Mouse (Mus musculus): ENCODE results near the gene Ech1. TPM values are rescaled to one million over a fixed set of nuclear protein-coding genes. Genes with fewer than 3 reads are reported as not detected.

The Ech1 gene
- total RNA-seq, 1 experiment from 2014 or later: 123 TPM

DNA sequence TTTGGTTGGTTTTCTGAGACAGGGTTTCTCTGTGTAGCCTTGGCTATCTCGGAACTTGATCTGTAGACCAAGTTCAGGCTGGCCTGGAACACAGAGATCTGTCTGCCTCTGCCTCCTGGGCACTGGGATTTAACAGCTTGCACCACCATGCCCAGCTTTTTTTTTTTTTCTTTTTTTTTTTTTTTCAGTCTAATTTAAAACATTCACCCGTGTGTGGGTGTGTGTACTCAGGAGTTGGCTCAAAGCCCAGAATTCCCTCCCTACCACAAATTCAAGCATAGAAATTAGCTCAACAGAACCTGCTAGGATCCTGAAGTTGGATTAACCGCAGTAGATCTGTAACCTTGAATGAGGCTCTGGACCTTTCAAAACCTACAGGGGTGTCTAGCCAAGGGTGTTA is 2.3 kb downstream of the Ech1 start:
- no peak for ATAC-seq (replicated peaks in 1 of 2; ENCODE audit: insufficient read depth in 1 of 2, low FRiP score in 2 of 2, low TSS enrichment in 1 of 2, low read depth in 1 of 2, poor library complexity in 2 of 2, severe bottlenecking in 2 of 2)

DNA sequence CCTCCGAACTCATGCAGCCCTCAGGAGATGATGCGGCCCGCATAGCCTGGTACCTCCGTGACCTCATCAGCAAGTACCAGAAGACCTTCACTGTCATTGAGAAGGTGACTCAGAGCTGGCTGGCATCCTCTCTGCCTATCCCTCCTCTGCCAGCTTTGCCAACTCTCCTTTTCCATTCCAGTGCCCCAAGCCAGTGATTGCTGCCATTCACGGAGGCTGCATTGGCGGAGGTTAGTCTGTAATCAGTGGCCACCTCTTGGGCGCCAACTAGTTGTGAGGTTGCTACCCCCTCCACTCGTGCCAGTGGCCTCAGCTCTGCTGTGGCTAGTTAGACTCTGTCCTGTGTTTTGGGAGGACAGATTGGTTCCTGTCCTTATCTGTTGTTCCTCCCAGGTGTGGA is 4.8 kb downstream of the Ech1 start:
- no peak for ATAC-seq (replicated peaks in 1 of 2; ENCODE audit: insufficient read depth in 1 of 2, low FRiP score in 2 of 2, low TSS enrichment in 1 of 2, low read depth in 1 of 2, poor library complexity in 2 of 2, severe bottlenecking in 2 of 2)

DNA sequence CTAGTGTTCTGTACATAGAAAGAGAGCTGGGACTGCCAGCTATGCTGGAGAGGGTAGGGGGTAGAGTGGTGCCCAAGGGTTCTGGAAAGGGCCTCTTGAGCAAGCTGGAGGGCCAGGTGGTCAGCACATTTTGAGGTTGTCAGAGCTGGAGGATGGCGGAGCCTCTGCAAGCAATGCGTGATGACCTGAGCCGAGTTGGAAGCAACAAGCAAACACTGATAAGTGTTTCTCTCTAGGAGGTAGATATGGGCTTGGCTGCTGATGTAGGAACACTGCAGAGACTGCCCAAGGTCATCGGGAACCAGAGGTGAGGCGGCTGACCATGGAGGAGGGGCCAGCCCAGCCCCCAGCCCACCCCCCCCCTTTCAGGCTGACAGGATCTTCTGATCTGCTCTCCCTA is 6.0 kb downstream of the Ech1 start:
- ATAC-seq (replicated peaks in 1 of 2; ENCODE audit: insufficient read depth in 1 of 2, low FRiP score in 2 of 2, low TSS enrichment in 1 of 2, low read depth in 1 of 2, poor library complexity in 2 of 2, severe bottlenecking in 2 of 2): no peak

DNA sequence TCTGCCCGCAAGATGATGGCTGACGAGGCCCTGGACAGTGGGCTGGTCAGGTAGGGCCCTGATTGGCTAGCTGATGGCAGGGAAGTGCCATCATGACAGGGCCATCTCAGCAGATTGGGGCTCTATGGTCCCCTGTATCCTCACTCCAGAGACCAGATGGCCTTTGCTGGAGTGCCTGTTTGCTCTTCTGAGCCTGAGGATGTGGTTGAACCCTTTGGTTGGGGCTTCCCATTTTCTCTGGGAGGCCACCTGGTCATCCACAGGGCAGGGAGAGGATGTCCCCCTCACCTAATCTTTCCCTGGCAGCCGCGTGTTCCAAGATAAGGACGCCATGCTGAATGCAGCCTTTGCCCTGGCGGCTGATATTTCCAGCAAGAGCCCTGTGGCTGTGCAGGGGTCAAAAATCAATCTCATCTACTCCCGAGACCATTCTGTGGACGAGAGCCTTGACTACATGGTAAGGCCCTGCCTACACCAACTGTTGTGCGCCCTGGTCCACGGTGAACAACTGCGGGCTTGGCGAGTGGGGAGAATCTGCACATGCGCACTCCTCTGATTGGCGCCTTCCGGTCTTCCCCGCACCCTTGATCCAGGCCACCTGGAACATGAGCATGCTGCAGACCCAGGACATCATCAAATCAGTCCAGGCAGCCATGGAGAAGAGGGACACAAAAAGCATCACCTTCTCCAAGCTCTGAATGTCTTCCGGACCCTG is 6.6 kb downstream of the Ech1 start:
- peak; percentile 4 to 14; a peak in 1 of 4 replicates for ATAC-seq (replicated peaks in 1 of 2; ENCODE audit: insufficient read depth in 1 of 2, low FRiP score in 2 of 2, low TSS enrichment in 1 of 2, low read depth in 1 of 2, poor library complexity in 2 of 2, severe bottlenecking in 2 of 2)

DNA sequence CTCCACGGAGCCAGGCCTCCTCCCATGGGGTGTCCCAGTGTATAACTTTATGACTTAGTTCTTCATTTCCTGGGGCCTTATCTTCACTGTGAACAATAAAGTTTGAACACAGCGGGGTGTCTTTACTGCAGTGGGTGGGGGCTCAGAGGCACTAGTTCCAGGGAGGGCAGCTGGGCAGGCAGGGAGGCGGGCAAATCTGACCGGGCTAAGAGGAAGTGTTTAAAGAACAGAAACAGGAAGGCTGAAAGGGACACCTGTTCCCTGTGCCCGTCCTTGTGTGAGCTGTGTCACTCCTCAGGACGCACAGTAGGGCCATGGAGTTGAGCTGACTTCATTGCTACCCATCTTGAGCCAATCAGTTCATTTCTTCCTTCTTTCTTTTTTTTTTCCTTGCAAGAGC is 7.1 kb downstream of the Ech1 start:
- peak; percentile 34 to 53; a peak in 3 of 4 replicates for ATAC-seq (replicated peaks in 1 of 2; ENCODE audit: insufficient read depth in 1 of 2, low FRiP score in 2 of 2, low TSS enrichment in 1 of 2, low read depth in 1 of 2, poor library complexity in 2 of 2, severe bottlenecking in 2 of 2)

DNA sequence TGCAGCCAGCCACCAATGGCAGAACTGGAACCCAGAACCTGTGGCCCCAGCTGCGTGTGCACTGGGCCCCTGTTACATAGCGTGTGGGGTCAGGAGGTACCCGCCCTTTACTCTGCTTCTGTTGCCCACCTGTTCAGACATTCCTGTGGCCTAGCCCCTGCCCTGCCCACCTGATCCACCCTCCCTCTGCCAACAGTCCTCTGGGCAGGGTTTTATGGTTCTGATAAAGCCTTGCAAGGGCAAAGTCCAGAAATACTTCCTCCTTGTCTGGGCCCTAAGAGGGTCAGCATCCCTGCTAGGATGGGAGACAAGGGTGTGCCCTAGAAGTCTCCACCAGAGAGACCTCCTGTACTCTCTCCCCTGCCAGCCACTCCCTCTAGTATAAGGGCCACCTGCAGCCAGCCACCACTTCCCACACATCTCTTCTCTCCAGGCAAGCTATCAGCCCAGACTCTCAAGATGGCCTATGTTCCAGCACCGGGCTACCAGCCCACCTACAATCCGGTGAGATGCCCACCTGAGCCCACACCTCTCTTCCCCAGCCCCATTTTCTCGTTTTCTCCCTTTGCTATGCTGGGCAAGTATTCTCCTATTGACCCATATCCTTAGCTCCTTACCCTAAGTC is 8.8 kb downstream of the Ech1 start, which contains the start of gene Lgals4:
Lgals4 (plus strand) TSS at position 132 of the 625 bp plus-strand sequence.
- no peak for ATAC-seq (replicated peaks in 1 of 2; ENCODE audit: insufficient read depth in 1 of 2, low FRiP score in 2 of 2, low TSS enrichment in 1 of 2, low read depth in 1 of 2, poor library complexity in 2 of 2, severe bottlenecking in 2 of 2)

DNA sequence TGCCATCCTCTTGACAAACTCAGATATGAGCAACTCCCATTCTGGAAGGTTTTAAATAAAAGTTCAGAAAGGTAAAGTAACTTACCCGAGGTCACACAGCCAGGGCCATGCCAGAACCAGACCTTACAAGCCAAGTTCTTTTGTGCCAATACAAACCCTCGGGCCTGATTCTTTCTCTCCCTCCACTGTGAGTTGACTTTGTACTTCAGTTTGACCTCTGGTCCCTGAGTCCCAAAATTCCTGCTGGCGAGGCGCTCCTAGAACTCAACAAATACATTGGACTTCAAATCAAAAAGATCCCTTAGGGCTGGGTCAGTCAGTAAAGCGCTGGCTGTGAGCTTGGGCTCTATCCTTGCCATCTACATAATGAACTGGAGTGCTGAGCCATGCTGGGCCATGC is 11.9 kb downstream of the Ech1 start:
- ATAC-seq (replicated peaks in 1 of 2; ENCODE audit: insufficient read depth in 1 of 2, low FRiP score in 2 of 2, low TSS enrichment in 1 of 2, low read depth in 1 of 2, poor library complexity in 2 of 2, severe bottlenecking in 2 of 2): no peak

DNA sequence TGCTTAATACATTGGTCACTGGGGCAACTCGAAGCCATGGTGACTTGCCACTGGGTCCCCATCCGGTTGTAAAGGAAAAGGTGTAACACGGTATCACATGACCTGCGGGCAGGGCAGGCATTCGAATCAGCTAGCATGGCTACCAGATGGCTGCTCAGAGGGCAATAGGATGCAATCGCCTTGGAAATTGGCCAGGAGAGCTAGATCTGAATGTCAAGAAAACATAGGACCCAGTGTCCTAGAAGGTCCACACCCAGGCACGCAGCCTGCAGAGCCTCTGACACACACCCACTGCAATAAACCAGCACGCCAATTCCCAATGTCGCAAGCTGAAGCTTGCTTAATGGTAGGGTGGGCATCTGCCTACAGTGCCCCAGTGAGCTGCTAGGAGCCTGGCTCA is 13.3 kb downstream of the Ech1 start:
- peak in 1 of 2 experiments; percentile 63; a peak in 2 of 4 replicates for ATAC-seq (replicated peaks in 1 of 2; ENCODE audit: insufficient read depth in 1 of 2, low FRiP score in 2 of 2, low TSS enrichment in 1 of 2, low read depth in 1 of 2, poor library complexity in 2 of 2, severe bottlenecking in 2 of 2)

DNA sequence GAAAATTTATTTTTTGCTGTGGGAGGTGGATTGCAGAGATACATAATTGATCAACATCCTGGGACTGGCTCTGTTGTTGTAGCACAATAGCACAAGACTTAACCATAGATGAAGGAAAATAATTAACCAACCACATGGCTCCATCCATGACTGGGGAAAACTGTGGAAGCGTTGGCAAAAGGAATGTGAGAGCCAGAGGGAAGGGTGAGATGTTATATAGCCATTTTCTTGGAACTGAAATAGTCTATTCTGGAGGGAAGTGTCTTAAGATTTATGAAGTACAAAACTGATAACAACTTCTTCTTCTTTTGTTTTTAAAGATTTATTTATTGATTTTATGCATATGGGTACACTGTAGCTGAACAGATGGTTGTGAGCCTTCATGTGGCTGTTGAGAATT is 22.3 kb downstream of the Ech1 start:
- no peak for ATAC-seq (replicated peaks in 1 of 2; ENCODE audit: insufficient read depth in 1 of 2, low FRiP score in 2 of 2, low TSS enrichment in 1 of 2, low read depth in 1 of 2, poor library complexity in 2 of 2, severe bottlenecking in 2 of 2)

DNA sequence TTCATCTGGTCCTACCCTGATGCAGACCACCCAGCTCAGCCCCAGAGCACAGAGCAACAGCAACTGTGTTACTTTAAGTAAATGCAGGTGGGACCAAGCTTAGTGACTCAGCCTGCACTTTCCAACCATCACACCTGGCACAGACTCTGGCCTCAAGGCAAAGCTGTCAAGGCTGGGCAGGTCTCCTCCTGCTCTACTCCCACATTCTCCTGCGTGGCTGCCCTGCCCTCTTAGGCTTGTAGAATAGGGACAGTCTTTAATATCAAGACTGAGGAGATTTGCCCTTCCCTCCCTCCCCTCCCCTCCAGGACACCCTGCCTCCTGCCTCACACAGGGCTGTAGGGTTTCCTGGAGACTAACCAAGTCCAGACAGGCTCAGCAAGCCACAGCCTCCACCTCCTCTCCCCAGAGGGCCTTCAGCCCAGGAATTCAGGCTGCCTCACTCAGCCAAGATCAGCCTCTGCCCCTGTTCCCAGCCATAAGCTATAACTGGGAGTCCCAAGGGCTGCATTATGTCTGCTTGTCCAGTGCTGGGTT is 24.8 kb downstream of the Ech1 start:
- ATAC-seq (replicated peaks in 1 of 2; ENCODE audit: insufficient read depth in 1 of 2, low FRiP score in 2 of 2, low TSS enrichment in 1 of 2, low read depth in 1 of 2, poor library complexity in 2 of 2, severe bottlenecking in 2 of 2): no peak

DNA sequence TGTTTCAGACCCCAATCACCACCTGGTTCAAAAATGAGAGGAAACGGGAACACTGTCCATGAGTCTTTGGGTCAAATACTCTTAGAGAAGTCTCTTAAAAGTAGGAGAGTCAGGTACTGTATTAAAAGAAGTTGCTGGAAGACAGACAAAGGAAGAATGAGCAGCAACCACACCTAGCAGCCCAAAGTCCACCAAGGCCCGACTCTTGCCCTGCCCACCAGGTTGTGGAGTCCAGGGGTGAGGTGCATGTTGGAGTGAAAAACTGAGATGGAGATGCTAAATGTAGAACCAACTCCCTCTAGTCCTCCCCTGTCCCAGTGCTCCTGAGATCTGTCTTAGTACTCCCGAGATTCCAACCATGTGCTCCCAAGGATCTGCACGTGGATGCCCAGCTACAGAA is 25.6 kb downstream of the Ech1 start:
- ATAC-seq (replicated peaks in 1 of 2; ENCODE audit: insufficient read depth in 1 of 2, low FRiP score in 2 of 2, low TSS enrichment in 1 of 2, low read depth in 1 of 2, poor library complexity in 2 of 2, severe bottlenecking in 2 of 2): no peak

DNA sequence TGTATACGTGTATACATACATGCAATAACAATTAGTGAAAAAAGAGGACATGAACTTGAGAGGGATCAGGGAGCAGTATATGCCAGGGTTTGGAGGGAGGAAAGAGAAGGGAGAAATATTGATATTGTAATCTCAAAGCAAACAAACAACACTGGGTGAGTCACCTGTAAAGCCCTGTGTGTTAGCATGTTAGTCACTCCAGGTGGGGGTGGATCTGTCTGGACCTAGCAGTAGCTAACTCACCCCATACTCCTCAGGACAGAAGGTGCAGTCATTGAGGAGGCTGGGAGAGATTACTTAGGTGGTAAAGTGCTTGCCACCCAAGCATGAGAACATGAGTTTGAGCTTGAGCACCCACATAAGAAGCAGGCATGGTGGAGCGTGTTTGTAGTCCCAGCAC is 34.9 kb downstream of the Ech1 start:
- no peak for ATAC-seq (replicated peaks in 1 of 2; ENCODE audit: insufficient read depth in 1 of 2, low FRiP score in 2 of 2, low TSS enrichment in 1 of 2, low read depth in 1 of 2, poor library complexity in 2 of 2, severe bottlenecking in 2 of 2)

DNA sequence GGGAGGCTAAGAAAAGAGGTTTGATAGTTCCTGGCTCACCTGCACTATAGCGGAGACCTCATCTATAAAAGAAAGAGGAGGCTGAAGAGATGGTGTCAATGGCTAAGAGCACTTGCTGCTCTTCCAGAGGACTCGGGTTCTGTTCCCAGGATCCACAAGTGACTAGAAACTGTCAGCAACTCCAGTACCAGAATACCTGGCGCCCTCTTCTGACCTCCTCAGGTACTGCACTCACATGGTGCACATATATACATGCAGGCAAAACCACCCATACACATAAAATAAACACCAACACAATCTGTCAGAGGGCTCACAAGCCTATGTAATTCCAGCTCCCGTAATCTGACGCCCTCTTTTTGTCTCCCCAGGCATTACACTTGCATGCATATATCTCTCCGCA is 35.9 kb downstream of the Ech1 start:
- no peak for ATAC-seq (replicated peaks in 1 of 2; ENCODE audit: insufficient read depth in 1 of 2, low FRiP score in 2 of 2, low TSS enrichment in 1 of 2, low read depth in 1 of 2, poor library complexity in 2 of 2, severe bottlenecking in 2 of 2)

DNA sequence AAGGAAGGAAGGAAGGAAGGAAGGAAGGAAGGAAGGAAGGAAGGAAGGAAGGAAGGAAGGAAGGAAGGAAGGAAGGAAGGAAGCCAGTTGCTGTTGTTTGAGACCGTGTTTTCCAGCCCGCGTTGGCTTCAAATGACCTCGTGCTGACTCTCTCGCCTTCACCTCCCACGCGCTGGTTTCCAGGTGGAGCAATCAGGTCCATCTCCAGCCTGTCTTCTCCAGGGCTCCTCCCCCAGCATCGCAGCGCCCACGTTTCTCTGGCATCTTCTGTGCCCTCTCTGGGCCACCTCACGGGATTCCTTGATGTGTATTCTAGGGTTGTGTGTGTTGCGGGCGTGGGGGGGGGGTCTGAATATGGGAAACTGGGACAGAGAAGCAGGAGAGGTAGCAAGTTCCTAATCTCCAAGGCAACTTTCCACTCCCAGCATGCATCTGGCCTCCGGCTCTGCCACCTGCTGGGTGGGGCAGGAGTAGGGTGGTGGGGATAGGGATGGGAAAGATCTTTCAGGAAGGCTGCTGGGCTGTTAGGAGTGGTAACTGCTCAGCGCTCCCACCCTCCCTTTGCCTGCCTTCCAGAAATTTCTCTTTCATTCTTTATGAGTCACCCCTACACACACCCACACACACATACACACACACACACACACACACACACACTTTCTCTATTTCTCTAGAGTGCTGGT is 37.9 kb downstream of the Ech1 start:
- ATAC-seq (replicated peaks in 1 of 2; ENCODE audit: insufficient read depth in 1 of 2, low FRiP score in 2 of 2, low TSS enrichment in 1 of 2, low read depth in 1 of 2, poor library complexity in 2 of 2, severe bottlenecking in 2 of 2): no peak

DNA sequence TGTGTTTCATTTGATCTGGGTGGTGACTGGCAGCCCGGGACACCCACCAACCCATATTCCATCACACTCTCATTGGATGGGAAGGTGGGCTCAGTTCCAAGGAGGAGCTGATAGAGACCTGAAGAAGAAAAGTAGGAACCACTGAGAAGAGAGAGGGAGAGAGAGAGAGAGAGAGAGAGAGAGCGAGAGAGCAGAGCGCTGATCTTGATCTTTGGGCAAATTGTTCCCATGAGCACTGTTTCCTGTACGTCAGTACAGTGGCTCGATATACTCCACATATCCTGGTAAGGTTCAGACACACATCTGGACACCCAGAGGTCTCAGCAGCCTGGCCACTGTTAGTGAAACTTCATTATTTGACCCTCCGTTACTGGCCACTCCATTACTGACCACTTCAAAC is 38.5 kb downstream of the Ech1 start, which contains the start of gene Lgals7:
Lgals7 (plus strand) TSS at position 314 of the 400 bp plus-strand sequence.
- no peak for ATAC-seq (replicated peaks in 1 of 2; ENCODE audit: insufficient read depth in 1 of 2, low FRiP score in 2 of 2, low TSS enrichment in 1 of 2, low read depth in 1 of 2, poor library complexity in 2 of 2, severe bottlenecking in 2 of 2)

DNA sequence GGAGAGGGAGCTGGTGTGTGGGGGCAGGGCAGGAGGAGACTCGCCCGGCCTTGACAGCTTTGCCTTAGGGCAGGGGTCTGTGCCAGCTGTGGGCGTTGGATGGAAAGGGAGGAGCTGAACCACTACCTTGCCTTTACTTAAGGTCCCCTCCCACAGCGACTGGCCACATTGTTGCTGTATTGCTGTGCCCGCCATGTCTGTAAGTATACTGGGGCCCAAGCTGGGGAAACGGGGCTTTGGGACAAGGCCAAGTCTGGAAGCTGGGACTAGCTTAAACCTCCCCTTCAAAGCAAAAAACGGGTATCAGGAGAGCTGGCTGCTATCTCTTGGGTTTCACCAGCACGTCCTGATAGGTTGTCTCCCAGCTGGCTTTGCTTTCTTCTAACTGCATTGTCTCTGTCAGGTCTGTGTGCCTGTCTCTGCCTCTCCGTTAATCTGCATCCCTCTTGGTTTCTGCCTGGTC is 39.3 kb downstream of the Ech1 start:
- no peak for ATAC-seq (replicated peaks in 1 of 2; ENCODE audit: insufficient read depth in 1 of 2, low FRiP score in 2 of 2, low TSS enrichment in 1 of 2, low read depth in 1 of 2, poor library complexity in 2 of 2, severe bottlenecking in 2 of 2)

DNA sequence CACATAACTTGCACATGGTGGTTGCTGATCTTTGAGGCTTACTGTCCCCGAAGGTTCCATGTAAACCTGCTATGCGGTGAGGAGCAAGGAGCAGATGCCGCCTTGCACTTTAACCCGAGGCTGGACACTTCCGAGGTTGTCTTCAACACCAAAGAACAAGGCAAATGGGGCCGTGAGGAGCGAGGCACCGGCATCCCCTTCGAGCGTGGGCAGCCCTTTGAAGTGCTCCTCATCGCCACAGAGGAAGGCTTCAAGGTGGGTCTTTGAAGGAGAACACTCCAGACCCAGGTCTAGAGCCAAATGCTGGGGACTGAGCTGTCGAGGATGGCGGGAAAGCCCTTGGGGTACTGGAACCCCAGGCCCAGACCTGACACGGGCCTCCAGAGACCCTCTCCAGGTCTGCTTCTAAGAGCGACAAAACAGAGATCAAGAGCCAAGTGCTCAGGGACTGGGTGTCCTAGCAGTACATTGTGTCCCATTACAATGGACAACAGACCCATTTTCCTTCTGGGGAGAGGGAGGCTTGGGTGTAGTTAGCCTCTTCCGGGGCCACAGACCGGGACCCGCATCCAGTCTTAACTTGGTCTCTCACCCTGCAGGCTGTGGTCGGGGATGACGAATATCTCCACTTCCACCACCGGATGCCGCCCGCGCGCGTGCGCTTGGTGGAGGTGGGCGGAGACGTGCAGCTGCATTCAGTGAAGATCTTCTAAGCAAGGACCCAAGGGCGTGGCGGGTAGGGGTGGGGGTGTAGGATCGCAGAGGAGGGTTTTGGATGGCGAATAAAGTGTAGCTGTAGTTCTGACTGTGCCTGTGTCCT is 40.7 kb downstream of the Ech1 start:
- ATAC-seq (replicated peaks in 1 of 2; ENCODE audit: insufficient read depth in 1 of 2, low FRiP score in 2 of 2, low TSS enrichment in 1 of 2, low read depth in 1 of 2, poor library complexity in 2 of 2, severe bottlenecking in 2 of 2): peak; percentile 93
